Mouse (Mus musculus) granulocyte monocyte progenitor cell, adult 5-6 weeks (primary cell): ENCODE data around the gene Vars2. TPM values are rescaled to one million over a fixed set of nuclear protein-coding genes. Genes with fewer than 3 reads are reported as not detected.

Experiments used
- ATAC-seq: replicated peaks from 2 replicates; pipeline ENCODE4 v1.8.0; 2016; ENCODE audit warnings: mild to moderate bottlenecking, moderate TSS enrichment, inconsistent platforms; ENCODE audit not compliant: poor library complexity, severe bottlenecking
- total RNA-seq, 2 experiments: library from RNA; stranded (forward) in 1 of 2; stranded (reverse) in 1 of 2; fragments of 200-712, 200-1000 nt in 1 of 2; fragments of >200 nt in 1 of 2; fragmentation: Nextera tagmentation in 1 of 2; gene quantifications; 2 replicates each; pipeline ENCODE4 v1.2.3; 2014 to 2017

The Vars2 gene
- total RNA-seq, 2 experiments from 2014 or later: 7.3 to 16.2 TPM

GRCm38 (mm10) chr17:35636363-35636762 is 31.0 kb downstream of the Vars2 start:
- peak; percentile 58 for ATAC-seq

- peak; percentile 66 for ATAC-seq
Observed at GRCm38 (mm10) chr17:35635699-35636111, 31.7 kb downstream of the Vars2 start.

GRCm38 (mm10) chr17:35635202-35635601 is 32.2 kb downstream of the Vars2 start:
- ATAC-seq: no peak; the same call in 1 of the 2 replicates

- ATAC-seq: no peak
Observed at GRCm38 (mm10) chr17:35633992-35634391, 33.4 kb downstream of the Vars2 start.

- ATAC-seq: no peak
Observed at GRCm38 (mm10) chr17:35626537-35626936, 40.9 kb downstream of the Vars2 start, which contains the start of gene Gm9573. Gm9573 (minus strand) TSS chr17:35626637.

- ATAC-seq: peak; percentile 59
Observed at GRCm38 (mm10) chr17:35617127-35617526, 50.3 kb downstream of the Vars2 start.

Other genes with a start within 250 kb of the Vars2 start
- 23.1 and 29.0 TPM in 2 replicates for gene H2-Q6, start 242.7 kb downstream of the Vars2 start, total RNA-seq (2014; fragmentation: Nextera tagmentation)
- 30.8 and 35.5 TPM in 2 replicates for gene H2-Q6, start 242.7 kb downstream of the Vars2 start, total RNA-seq (2017)
- gene H2-Q7, start 228.4 kb downstream of the Vars2 start, total RNA-seq (2014; fragmentation: Nextera tagmentation): 27.4 and 32.8 TPM in 2 replicates
- gene H2-Q7, start 228.4 kb downstream of the Vars2 start, total RNA-seq (2017): 21.9 and 31.9 TPM in 2 replicates
- gene H2-Q10, start 197.5 kb downstream of the Vars2 start, total RNA-seq (2014; fragmentation: Nextera tagmentation): 0.36 and 1.0 TPM in 2 replicates
- gene H2-Q10, start 197.5 kb downstream of the Vars2 start, total RNA-seq (2017): 0.22 TPM in 1 of 2 replicates, not detected in the other
- gene Pou5f1, start 161.6 kb downstream of the Vars2 start, total RNA-seq (2014; fragmentation: Nextera tagmentation): 0.92 TPM in 1 of 2 replicates, not detected in the other
- not detected in 2 replicates for gene Pou5f1, start 161.6 kb downstream of the Vars2 start, total RNA-seq (2017)
- 20.3 and 23.9 TPM in 2 replicates for gene Tcf19, start 150.8 kb downstream of the Vars2 start, total RNA-seq (2014; fragmentation: Nextera tagmentation)
- 5.3 and 8.6 TPM in 2 replicates for gene Tcf19, start 150.8 kb downstream of the Vars2 start, total RNA-seq (2017)
- 1.0 and 14.4 TPM in 2 replicates for gene Cchcr1, start 150.5 kb downstream of the Vars2 start, total RNA-seq (2014; fragmentation: Nextera tagmentation)
- gene Cchcr1, start 150.5 kb downstream of the Vars2 start, total RNA-seq (2017): 2.7 and 5.3 TPM in 2 replicates
- gene Psors1c2, start 134.4 kb downstream of the Vars2 start, total RNA-seq (2014; fragmentation: Nextera tagmentation): not detected in 2 replicates
- not detected in 2 replicates for gene Psors1c2, start 134.4 kb downstream of the Vars2 start, total RNA-seq (2017)
- not detected in 2 replicates for gene Cdsn, start 115.5 kb downstream of the Vars2 start, total RNA-seq (2014; fragmentation: Nextera tagmentation)
- not detected in 2 replicates for gene Cdsn, start 115.5 kb downstream of the Vars2 start, total RNA-seq (2017)
- not detected in 2 replicates for gene 2300002M23Rik, start 100.1 kb downstream of the Vars2 start, total RNA-seq (2014; fragmentation: Nextera tagmentation)
- not detected in 2 replicates for gene 2300002M23Rik, start 100.1 kb downstream of the Vars2 start, total RNA-seq (2017)
- not detected in 2 replicates for gene Sfta2, start 66.0 kb downstream of the Vars2 start, total RNA-seq (2014; fragmentation: Nextera tagmentation)
- gene Sfta2, start 66.0 kb downstream of the Vars2 start, total RNA-seq (2017): not detected in 2 replicates
- gene Gm9573, start 41.0 kb downstream of the Vars2 start, total RNA-seq (2014; fragmentation: Nextera tagmentation): not detected in 2 replicates
- not detected in 2 replicates for gene Gm9573, start 41.0 kb downstream of the Vars2 start, total RNA-seq (2017)
- not detected in 2 replicates for gene Mucl3, start 23.9 kb downstream of the Vars2 start, total RNA-seq (2014; fragmentation: Nextera tagmentation)
- not detected in 2 replicates for gene Mucl3, start 23.9 kb downstream of the Vars2 start, total RNA-seq (2017)
- 20.3 and 41.9 TPM in 2 replicates for gene Gtf2h4, start 6.1 kb upstream of the Vars2 start, total RNA-seq (2014; fragmentation: Nextera tagmentation)
- gene Gtf2h4, start 6.1 kb upstream of the Vars2 start, total RNA-seq (2017): 32.6 and 40.4 TPM in 2 replicates
- not detected in 2 replicates for gene Ddr1, start 37.0 kb upstream of the Vars2 start, total RNA-seq (2014; fragmentation: Nextera tagmentation)
- gene Ddr1, start 37.0 kb upstream of the Vars2 start, total RNA-seq (2017): not detected in 2 replicates
- 4.6 and 18.1 TPM in 2 replicates for gene Ier3, start 154.1 kb upstream of the Vars2 start, total RNA-seq (2014; fragmentation: Nextera tagmentation)
- gene Ier3, start 154.1 kb upstream of the Vars2 start, total RNA-seq (2017): 44.3 and 53.7 TPM in 2 replicates
- gene Flot1, start 155.6 kb upstream of the Vars2 start, total RNA-seq (2014; fragmentation: Nextera tagmentation): 66.8 and 109 TPM in 2 replicates
- 58.3 and 63.6 TPM in 2 replicates for gene Flot1, start 155.6 kb upstream of the Vars2 start, total RNA-seq (2017)
- gene Tubb5, start 170.7 kb upstream of the Vars2 start, total RNA-seq (2014; fragmentation: Nextera tagmentation): 640 and 699 TPM in 2 replicates
- 874 and 1,022 TPM in 2 replicates for gene Tubb5, start 170.7 kb upstream of the Vars2 start, total RNA-seq (2017)
- 103 and 159 TPM in 2 replicates for gene Mdc1, start 173.9 kb upstream of the Vars2 start, total RNA-seq (2014; fragmentation: Nextera tagmentation)
- 23.7 and 28.6 TPM in 2 replicates for gene Mdc1, start 173.9 kb upstream of the Vars2 start, total RNA-seq (2017)
- 66.8 and 88.9 TPM in 2 replicates for gene Nrm, start 193.7 kb upstream of the Vars2 start, total RNA-seq (2014; fragmentation: Nextera tagmentation)
- 41.5 and 46.0 TPM in 2 replicates for gene Nrm, start 193.7 kb upstream of the Vars2 start, total RNA-seq (2017)
- gene Ppp1r18, start 198.0 kb upstream of the Vars2 start, total RNA-seq (2014; fragmentation: Nextera tagmentation): 56.9 and 60.9 TPM in 2 replicates
- 15.0 and 17.4 TPM in 2 replicates for gene Ppp1r18, start 198.0 kb upstream of the Vars2 start, total RNA-seq (2017)
- gene Dhx16, start 212.2 kb upstream of the Vars2 start, total RNA-seq (2014; fragmentation: Nextera tagmentation): 79.2 and 111 TPM in 2 replicates
- gene Dhx16, start 212.2 kb upstream of the Vars2 start, total RNA-seq (2017): 44.3 and 57.8 TPM in 2 replicates
- gene 2310061I04Rik, start 229.8 kb upstream of the Vars2 start, total RNA-seq (2014; fragmentation: Nextera tagmentation): 97.8 and 112 TPM in 2 replicates
- 6.2 and 8.4 TPM in 2 replicates for gene 2310061I04Rik, start 229.8 kb upstream of the Vars2 start, total RNA-seq (2017)
- 17.8 and 25.6 TPM in 2 replicates for gene Atat1, start 242.5 kb upstream of the Vars2 start, total RNA-seq (2014; fragmentation: Nextera tagmentation)
- gene Atat1, start 242.5 kb upstream of the Vars2 start, total RNA-seq (2017): 5.4 and 8.0 TPM in 2 replicates
- 100 and 151 TPM in 2 replicates for gene Mrps18b, start 248.8 kb upstream of the Vars2 start, total RNA-seq (2014; fragmentation: Nextera tagmentation)
- 62.6 and 72.8 TPM in 2 replicates for gene Mrps18b, start 248.8 kb upstream of the Vars2 start, total RNA-seq (2017)
- 78.2 and 83.9 TPM in 2 replicates for gene Ppp1r10, start 248.8 kb upstream of the Vars2 start, total RNA-seq (2014; fragmentation: Nextera tagmentation)
- 79.2 and 87.5 TPM in 2 replicates for gene Ppp1r10, start 248.8 kb upstream of the Vars2 start, total RNA-seq (2017)